Mouse (Mus musculus) urinary bladder, adult 2 months (tissue): ENCODE measurements around the gene Tpcn1. TPM values are rescaled to one million over a fixed set of nuclear protein-coding genes. Genes with fewer than 3 reads are reported as not detected.
"Not testable (repeated sequence)": the region's sequence is repeated elsewhere in the genome, so short reads cannot be mapped to it uniquely, and the experiment has no call there.

Source experiments
- DNase-seq: peaks from one replicate; pipeline ENCODE4 v3.0.0; 2022; ENCODE audit warnings: low spot score
- polyA plus RNA-seq: library from polyadenylated mRNA; depleted of rRNA; stranded (reverse); fragments of >200 nt; gene quantifications from 2 replicates; pipeline ENCODE4 v1.2.3, GENCODE M21; 2012

Gene Tpcn1
- polyA plus RNA-seq, 1 experiment: 38.6 TPM

DNA sequence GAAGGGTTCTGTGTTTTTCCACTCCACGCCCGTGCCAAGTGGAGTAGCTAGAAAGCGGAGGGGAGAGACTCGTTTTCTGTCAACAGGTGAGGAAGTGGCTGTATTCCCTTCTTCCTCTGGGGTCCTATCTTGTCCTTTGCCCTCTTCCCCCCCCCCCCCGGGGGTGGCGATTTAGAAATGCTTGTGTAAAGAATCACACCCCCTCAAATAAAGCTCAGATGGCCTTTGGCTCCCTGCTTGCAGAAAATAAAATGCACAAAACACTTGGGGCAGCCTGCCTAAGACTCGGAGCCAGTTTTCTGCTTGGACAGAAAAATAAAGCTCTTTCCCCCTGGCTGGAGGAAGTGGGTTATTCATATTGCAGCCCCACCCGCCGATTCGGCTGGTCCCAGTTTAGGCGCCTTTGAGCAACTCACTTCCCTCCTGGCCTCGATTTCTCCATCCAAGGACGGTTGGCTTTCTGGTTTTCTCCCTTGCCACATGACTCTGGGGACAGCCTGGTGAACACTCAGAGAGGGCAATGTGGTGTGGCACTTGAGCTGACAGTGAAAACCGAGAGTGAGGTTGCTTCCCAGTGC is 76.7 kb downstream of the Tpcn1 start:
- DNase-seq: no peak

DNA sequence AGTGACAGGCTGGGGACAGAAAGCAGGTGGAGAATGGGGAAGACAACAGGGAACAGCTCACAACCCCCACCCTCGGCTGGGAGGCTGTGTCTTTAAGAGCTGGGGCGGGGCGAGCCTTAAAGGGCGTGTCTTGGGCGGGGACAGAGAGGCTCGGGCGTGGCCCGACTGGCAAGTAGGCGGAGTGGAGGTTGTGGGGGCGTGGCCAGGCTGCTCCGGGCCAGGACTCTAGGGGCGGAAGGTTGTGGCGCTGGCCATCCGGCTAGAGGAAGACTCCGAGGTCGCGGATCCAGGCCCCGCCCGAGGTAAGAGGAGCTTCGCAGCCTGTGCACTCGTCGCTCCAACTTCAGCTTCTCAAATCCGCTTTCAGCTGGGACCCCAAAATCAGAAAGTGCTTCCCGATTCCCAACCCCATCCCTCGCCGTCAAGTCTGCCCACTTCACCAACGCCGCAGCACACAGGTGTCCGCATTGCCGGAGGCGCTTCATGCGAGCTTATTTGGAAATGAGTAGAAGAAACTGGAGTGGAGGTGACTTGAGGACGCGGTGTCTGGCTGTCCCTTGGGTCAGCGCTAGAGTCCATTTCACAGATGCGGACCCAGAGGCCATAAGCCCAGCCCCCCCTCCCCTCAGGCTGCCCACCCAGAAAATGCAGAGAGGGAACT is 77.4 kb downstream of the Tpcn1 start, which contains the start of gene Slc8b1:
Gene Slc8b1, plus strand, starts transcription at position 187 of the 661 bp plus-strand sequence.
- peak; percentile 87 for DNase-seq

DNA sequence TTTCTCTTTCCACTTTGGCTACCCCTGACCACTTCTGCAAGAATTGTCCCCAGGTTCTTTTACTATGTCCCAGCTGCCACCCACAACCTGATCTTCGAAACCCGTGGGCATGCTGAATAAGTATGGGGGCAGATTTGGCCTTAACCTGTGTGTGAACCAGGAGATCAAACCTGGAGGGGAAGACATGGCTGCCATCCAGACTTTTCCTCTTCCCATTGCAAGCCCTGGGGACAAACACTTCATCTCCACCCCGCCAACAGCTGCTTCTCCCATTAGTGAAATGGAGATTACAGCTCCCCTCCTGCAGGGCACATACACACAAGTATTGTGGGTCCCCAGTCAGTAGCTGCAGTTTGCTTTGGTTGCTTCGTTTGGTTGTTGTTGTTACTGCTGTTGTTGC is 81.2 kb downstream of the Tpcn1 start:
- DNase-seq: no peak

DNA sequence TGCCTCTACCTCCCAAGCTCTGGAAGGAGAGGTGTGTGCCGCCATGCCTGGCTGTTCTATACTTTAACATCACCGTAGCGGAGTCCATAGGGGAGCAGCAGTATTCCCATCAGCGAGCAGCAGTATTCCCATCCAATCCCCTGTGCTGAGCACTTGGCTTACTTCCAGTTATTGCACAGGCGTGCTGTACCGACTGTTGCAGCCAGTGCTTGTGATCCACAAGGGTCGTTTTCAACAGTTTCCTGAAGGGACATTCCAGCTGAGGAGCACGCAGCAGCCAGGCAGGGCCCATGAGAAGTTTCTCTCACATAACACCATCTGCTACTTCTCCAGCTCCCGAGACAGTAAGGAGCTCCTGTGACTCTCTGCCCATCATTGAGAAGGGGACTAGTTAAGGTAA is 82.0 kb downstream of the Tpcn1 start:
- DNase-seq: no peak

DNA sequence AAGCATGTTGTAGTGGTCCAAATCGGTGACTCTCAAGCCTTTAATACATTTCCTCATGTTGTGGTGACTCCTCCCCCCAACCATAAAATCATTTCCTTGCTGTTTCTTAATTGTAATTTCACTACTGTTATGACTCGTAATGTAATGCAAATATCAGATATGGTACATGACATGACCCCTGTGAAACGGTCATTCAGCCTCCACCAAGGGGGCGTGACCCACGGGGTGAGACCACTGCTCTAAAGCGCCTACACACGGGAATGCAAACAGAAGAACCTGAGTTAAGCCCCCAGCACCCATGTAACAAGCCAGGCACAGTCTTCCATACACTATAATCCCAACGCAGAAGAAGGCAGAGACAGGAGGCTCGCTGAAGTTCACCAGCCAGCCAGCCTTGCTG is 82.7 kb downstream of the Tpcn1 start:
- no peak for DNase-seq

- DNase-seq: peak; percentile 65
These were observed 83.1 kb downstream of the Tpcn1 start for GRCm38 (mm10) chr5:120505368-120505767.

GRCm38 (mm10) chr5:120503144-120503795 is 85.2 kb downstream of the Tpcn1 start, which contains the start of gene Plbd2:
Gene Plbd2, minus strand, starts transcription at chr5:120503625.
- DNase-seq: peak; percentile 72

DNA sequence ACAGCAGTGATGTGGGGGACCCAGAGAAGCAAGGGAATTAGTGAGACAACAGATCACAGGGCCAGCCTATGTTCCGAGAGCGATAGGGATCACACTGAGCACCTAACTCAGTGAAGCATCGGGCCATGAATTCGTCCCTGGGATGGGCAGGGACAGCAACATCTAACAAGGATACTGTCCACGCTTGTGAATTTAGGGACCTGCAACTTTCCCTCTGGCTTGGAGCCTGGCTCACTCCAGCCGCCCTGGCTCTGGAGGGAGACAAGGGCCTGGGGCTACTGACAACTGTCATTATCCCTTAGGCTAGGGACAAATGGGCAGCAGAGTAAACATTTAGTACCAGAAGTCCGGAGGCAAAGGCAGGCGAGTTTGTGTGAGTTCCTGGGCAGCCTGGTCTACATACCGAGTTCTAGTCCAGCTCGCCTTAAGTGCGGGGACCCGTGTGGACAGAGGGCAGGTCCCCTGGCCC is 85.8 kb downstream of the Tpcn1 start:
- DNase-seq: no peak

DNA sequence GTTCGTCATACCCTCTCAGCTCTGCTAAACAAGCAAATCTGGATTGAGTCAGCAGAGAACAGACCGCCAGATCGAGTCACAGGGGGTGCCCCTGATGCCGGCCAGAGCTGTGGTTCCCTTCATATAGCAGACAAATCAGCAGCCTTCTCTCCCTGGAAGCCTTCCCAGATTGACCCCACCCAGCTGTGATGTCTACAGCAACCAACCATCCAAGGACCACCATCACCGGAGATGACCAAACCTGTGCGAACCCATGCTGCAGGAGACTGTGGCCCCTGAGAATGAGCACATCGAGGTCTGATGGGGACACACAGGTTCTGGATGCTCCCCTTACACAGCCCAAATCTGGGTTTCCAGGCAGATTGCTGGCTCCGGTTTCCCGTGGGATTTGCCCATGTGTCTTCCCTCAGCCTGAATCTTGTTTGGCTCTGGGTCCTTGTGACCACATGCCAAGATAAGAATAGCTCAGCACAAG is 86.3 kb downstream of the Tpcn1 start:
- no peak for DNase-seq

DNA sequence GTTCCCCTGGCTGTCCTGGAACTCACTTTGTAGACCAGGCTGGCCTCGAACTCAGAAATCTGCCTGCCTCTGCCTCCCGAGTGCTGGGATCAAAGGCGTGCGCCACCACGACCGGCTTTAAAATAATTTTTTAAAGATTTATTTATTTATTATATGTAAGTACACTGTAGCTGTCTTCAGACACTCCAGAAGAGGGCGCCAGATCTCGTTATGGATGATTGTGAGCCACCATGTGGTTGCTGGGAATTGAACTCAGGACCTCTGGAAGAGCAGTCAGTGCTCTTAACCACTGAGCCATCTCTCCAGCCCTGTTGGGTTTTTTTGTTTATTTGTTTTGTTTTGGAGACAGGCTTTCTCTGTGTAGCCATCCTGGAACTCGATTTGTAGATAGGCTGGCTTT is 87.9 kb downstream of the Tpcn1 start:
- not testable (repeated sequence) for DNase-seq

DNA sequence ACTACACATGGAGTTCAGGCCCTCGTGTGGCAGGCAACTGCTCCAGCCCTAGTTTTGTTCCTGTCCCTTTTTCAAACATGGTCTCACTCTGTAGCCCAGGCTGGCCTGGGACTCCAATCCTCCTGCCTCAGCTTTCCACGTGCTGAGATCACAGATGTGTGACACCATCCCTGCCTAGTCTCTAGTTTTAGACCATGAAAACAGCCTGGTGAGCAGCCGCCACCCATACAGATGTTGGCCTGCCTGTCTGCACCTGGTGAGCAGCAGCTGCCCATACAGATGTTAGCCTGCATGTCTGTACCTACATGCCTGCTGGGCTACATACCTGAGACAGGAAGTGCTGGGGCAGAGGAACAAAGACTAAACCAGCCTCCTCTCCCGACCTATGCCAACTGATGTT is 89.3 kb downstream of the Tpcn1 start:
- no peak for DNase-seq

DNA sequence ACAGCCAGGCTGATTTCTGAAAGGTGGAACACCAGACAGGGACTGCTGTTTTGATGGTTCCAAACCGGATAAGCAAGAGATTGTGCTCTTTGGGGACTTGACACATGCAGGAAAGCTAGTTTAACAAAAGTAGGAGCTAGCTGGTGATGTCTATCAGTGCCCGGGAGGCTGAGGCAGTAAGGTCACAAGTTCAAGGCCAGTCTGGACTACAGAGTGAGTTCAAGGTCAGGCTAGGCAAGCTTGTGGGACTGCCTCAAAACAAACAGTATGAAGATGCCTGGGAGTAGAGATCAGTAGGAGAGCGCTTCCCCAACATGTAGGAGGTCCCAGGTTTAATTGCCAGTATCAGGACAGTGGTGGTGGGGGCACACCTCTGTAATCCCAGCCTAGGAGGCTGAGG is 91.4 kb downstream of the Tpcn1 start:
- no peak for DNase-seq

GRCm38 (mm10) chr5:120495703-120496226 is 92.7 kb downstream of the Tpcn1 start:
- no peak for DNase-seq

DNA sequence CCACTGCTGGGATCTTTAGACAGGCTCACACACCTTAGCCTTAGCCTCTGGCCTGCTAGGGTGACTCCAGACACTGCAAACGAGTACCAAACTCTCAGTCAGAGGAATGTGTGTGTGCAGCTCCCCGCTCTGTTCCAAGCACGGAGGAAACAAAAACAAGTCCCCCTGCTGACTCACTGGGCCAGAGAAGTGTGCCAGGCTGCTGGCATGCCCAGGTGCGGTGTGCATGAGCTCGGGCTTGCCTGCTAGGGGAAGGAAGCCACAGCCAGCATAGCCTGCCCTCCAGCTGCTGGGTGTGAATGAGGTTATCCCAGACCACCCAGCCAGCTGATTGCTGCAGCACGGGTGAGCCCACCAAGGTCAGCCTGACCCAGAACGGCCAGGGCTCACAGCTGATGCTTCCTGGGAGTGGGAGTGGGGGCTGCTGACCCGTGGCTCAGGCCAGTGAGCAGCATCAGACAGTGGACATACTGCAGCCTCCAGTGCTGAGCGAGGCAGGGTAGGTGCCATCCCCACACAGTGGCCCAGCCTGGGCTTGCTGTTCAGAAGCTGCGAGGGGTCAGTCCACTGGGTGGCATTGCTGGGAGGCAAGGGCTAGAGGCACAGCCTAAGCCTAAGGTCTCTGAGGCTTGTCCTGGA is 93.3 kb downstream of the Tpcn1 start:
- no peak for DNase-seq

- no peak for DNase-seq
These were observed 94.5 kb downstream of the Tpcn1 start for GRCm38 (mm10) chr5:120493873-120494395.

- no peak for DNase-seq
These were observed 95.0 kb downstream of the Tpcn1 start for GRCm38 (mm10) chr5:120493440-120493839.

DNA sequence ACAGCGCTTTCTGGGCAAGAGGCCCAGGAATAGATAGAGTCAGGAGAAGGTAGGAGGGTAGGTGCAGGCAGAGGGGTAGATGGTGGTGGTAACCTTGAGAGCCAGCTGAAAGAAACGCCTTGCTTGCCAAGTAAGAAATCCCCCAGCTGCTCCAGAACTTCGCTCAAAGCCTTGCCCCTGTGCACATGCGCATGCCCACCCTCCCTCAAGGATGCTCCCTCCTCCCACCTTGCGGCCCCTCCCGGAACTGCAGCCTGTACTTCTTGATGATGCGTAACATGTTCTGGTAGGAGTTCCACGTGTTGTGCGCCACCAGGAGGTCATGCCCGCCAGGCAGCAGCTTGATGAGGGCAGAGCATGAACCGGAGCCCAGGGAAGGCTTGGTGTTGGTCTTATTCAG is 96.0 kb downstream of the Tpcn1 start:
- no peak for DNase-seq

GRCm38 (mm10) chr5:120490679-120491192 is 97.7 kb downstream of the Tpcn1 start:
- DNase-seq: no peak

DNA sequence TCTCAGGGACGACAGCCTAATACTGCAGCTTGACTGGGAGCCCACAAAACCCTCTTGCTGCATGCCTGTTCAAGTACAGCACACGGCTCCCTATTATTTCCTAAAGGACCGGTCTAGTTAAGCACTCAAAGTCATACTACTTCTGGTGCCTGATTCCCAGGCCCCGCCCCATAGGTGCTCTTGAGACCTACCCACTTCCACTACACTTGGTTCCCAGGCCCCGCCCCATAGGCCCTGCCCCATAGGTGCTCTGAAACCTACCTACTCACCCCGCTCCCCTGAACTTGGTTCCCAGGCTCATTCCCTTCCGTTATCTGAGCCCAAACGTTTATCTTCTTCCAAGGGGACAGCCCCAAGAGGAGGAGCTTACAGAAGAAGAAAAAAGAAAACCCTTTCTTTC is 100.6 kb downstream of the Tpcn1 start:
- no peak for DNase-seq
